Mouse (Mus musculus) intestine, postnatal 0 days (tissue): ENCODE measurements around the gene Kif19a. TPM values are rescaled to one million over a fixed set of nuclear protein-coding genes. Genes with fewer than 3 reads are reported as not detected.

Experiments
- ATAC-seq: fragments of 200-750 bp; cut with Nextera tagmentation; 2 replicates; pipeline ENCODE4 v1.8.0; 2017; ENCODE audit warnings: mild to moderate bottlenecking, moderate TSS enrichment, moderate library complexity
- H3K27ac ChIP-seq: fragments of 300-500 bp; sonication (generic); 2 replicates; pipeline ENCODE4 v1.5.1; 2014; ENCODE audit warnings: mild to moderate bottlenecking, low read depth, low read length, moderate library complexity
- H3K27me3 ChIP-seq: fragments of 300-500 bp; sonication (generic); replicated peaks from 2 replicates; pipeline ENCODE4 v1.6.1; 2014; ENCODE audit warnings: low read length, mixed read lengths; ENCODE audit not compliant: control insufficient read depth, insufficient read depth
- H3K36me3 ChIP-seq: fragments of 300-500 bp; sonication (generic); 2 replicates; pipeline ENCODE4 v1.6.1; 2014; ENCODE audit warnings: mild to moderate bottlenecking, moderate library complexity; ENCODE audit not compliant: control insufficient read depth, insufficient read depth
- H3K4me1 ChIP-seq: fragments of 300-500 bp; sonication (generic); replicated peaks from 2 replicates; pipeline ENCODE4 v1.6.1; 2014; ENCODE audit warnings: antibody characterized with exemption, low read length, mixed read lengths; ENCODE audit not compliant: control insufficient read depth, insufficient read depth
- H3K4me2 ChIP-seq: fragments of 300-500 bp; sonication (generic); replicated peaks from 2 replicates; pipeline ENCODE4 v1.6.1; 2014; ENCODE audit warnings: low read depth, mild to moderate bottlenecking, moderate library complexity
- H3K4me3 ChIP-seq: fragments of 300-500 bp; sonication (generic); 2 replicates; pipeline ENCODE4 v1.5.1; 2014; ENCODE audit warnings: low read depth, low read length
- H3K9ac ChIP-seq: fragments of 300-500 bp; sonication (generic); 2 replicates; pipeline ENCODE4 v1.6.1; 2014; ENCODE audit warnings: mild to moderate bottlenecking, low read depth, low read length
- H3K9me3 ChIP-seq: fragments of 300-500 bp; sonication (generic); 2 replicates; pipeline ENCODE4 v1.6.1; 2016; ENCODE audit warnings: mixed run types; ENCODE audit not compliant: control insufficient read depth
- CTCF ChIP-seq: sonication (generic); IDR thresholded peaks from 2 replicates; pipeline ENCODE4 v1.5.1; 2016; ENCODE audit warnings: low read depth, mild to moderate bottlenecking, control low read depth, antibody characterized with exemption, moderate library complexity
- WGBS: fragments of 180-500 bp; shearing (Covaris S2); extraction: QIAGEN DNeasy Blood & Tissue Kit; methylation state at CpG from one replicate; pipeline ENCODE4 v1.1.7; 2014; 5-methylcytosine and 5-hydroxymethylcytosine counted together
- polyA plus RNA-seq: library from polyadenylated mRNA; unstranded; fragments of >200 nt; fragmentation: Nextera tagmentation; extraction: Ambion mirVana; gene quantifications from 2 replicates; pipeline ENCODE4 v1.2.1, GENCODE M21; 2015

Gene Kif19a
- polyA plus RNA-seq = 0.21 and 0.67 TPM in 2 replicates

DNA sequence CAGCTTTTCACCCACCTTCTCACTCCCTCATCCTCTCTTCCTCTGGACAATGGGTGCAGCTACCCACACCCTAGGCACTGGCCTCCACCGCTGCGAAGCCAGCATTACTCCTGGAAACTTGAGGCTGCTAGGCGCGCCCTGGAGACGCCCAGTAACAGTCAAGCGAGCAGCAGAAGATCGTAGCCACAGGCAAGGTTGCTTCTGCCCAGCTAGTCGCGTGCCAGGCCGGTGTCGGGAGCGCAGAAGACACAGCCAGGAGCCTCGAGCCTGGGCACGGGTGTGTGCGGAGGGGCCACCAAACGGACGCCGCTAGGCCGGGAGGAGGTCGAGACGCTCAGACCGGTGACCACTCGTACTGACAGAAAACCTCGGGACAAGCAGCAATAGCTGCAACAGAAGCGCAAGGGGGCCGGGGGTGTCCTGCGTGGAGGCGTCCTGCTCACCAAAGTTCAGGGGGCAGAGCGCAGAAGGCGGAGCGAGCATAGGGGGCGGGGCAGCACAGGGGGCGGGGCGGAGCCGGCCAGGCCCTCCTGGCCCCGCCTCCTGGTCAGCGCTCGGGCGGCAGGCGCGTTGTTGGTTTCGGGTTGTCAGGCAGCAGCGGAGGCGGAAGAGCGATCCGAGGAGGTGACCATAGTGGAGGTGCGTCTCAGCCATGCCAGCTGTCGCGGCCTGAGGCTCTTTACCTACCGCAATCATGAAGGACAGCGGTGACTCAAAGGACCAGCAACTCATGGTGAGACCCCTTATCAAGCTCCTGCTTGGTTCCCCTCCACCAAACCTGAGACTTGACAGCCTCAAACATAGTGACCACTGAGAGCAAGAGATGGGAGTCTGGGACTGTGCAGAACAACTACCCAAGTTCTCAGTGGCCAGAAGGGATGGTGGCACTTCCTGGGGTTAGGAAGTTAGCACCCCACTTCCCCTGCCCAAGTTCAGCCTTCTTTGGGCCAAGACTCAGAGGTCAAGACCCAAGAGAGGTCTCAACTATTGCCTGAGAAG is at the start of gene Kif19a:
Gene Kif19a (plus strand): TSS at position 569 of the 999 bp plus-strand sequence.
- H3K4me2 ChIP-seq = peak within 1 kb of the TSS; percentile 92
- H3K4me3 ChIP-seq = peak within 1 kb of the TSS; percentile 42
- H3K36me3 ChIP-seq = no peaks in the 10 kb centered on the region
- H3K27me3 ChIP-seq = peaks cover 16% of the 10 kb centered on the region; the same call in 1 of the 2 replicates
- TF ChIP-seq CTCF = 0 out of 2 replicates have a peak, but pooled peaks have one; percentile 8
- no peak within 1 kb of the TSS for H3K27ac ChIP-seq
- ATAC-seq = peak; percentile 70
- 3% methylated on average over 51 of the region's 51 CpGs for WGBS
- H3K4me1 ChIP-seq = no peaks in the 10 kb centered on the region
- peak within 1 kb of the TSS; percentile 40; the same call in 1 of the 2 replicates for H3K9ac ChIP-seq
- H3K9me3 ChIP-seq = no peaks in the 10 kb centered on the region

GRCm38 (mm10) chr11:114715531-114715930 is 49.7 kb upstream of the Kif19a start:
- H3K4me1 ChIP-seq = no peaks in the 10 kb centered on the region
- peaks cover 31% of the 10 kb centered on the region; the same call in 1 of the 2 replicates for H3K36me3 ChIP-seq
- H3K4me2 ChIP-seq = no peak overlapping the region
- no peak overlapping the region for H3K4me3 ChIP-seq
- no peak overlapping the region for H3K27ac ChIP-seq
- TF ChIP-seq CTCF = no peak
- no peak for ATAC-seq
- 63% methylated on average over 7 of the region's 7 CpGs for WGBS
- no peaks in the 10 kb centered on the region for H3K27me3 ChIP-seq
- H3K9me3 ChIP-seq = no peaks in the 10 kb centered on the region
- H3K9ac ChIP-seq = no peak overlapping the region

DNA sequence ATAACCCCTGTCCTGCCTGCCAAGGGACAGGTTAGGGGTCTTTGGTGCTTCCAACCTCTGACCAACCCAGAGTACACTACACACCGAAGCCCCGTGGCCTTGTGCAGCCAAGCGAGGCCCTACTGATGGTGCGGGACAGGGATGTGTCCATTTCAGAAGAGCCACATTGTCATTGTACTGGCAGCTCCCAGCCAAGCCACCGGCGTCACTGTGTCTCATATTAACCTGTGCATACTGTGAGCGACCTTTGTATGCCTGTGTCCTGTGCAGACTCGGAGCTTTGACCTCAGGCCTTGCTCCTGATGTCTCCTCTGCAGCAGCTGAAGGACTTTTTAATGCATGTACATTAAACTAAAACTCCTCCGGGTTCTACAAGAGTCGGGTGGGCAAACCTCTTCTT is 44.7 kb upstream of the Kif19a start:
- Histone ChIP-seq H3K9me3 (no peaks in the 10 kb centered on the region), H3K4me1 (no peaks in the 10 kb centered on the region; the same call in 1 of the 2 replicates), H3K4me3 (no peak overlapping the region), H3K27me3 (no peaks in the 10 kb centered on the region), H3K4me2 (no peak overlapping the region), H3K27ac (no peak overlapping the region), H3K9ac (no peak overlapping the region), H3K36me3 (peaks cover 6% of the 10 kb centered on the region; the same call in 1 of the 2 replicates)
- WGBS = 91% methylated on average over 10 of the region's 10 CpGs
- no peak for ATAC-seq
- no peak for TF ChIP-seq CTCF

- no peak overlapping the region for H3K9ac ChIP-seq
- no peak overlapping the region for H3K4me3 ChIP-seq
- peaks cover 2% of the 10 kb centered on the region; the same call in 1 of the 2 replicates for H3K4me1 ChIP-seq
- H3K27ac ChIP-seq = no peak overlapping the region
- no peak for TF ChIP-seq CTCF
- H3K4me2 ChIP-seq = no peak overlapping the region
- no peaks in the 10 kb centered on the region; the same call in 1 of the 2 replicates for H3K36me3 ChIP-seq
- H3K9me3 ChIP-seq = no peaks in the 10 kb centered on the region
- WGBS = 71% methylated on average over 8 of the region's 8 CpGs
- no peaks in the 10 kb centered on the region for H3K27me3 ChIP-seq
- no peak for ATAC-seq
These were observed 42.8 kb upstream of the Kif19a start for GRCm38 (mm10) chr11:114722438-114722837.

DNA sequence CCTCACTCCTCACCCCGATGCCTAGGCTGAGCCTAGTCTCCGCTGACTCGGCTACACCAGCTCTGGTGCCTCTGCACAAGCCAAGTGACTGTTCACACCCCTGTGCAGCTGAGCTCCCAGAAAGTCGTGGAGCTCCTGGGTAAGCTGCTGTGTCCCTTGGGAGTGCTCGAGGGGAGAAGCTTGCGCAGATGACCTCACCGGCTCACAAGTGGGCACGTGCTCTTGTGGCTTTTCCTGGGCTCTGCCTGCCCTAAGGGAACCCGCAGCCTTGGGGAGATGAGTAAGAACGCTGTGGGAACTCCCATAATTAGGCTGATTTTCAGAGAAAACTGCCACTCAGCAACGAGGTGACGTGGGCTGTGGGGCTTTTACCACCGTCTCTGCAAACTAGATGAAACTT is 42.2 kb upstream of the Kif19a start:
- Histone ChIP-seq H3K4me1 (peaks cover 3% of the 10 kb centered on the region; the same call in 1 of the 2 replicates), H3K27me3 (no peaks in the 10 kb centered on the region; the same call in 1 of the 2 replicates), H3K9me3 (no peaks in the 10 kb centered on the region), H3K4me3 (no peak overlapping the region), H3K36me3 (no peaks in the 10 kb centered on the region; the same call in 1 of the 2 replicates), H3K27ac (no peak overlapping the region), H3K9ac (no peak overlapping the region), H3K4me2 (no peak overlapping the region)
- no peak for TF ChIP-seq CTCF
- 74% methylated on average over 13 of the region's 13 CpGs for WGBS
- no peak for ATAC-seq
